Mouse (Mus musculus) kidney, embryonic 14.5 days (tissue): Measurements from ENCODE around the gene Pxn. TPM values are rescaled to one million over a fixed set of nuclear protein-coding genes. Genes with fewer than 3 reads are reported as not detected.
"Not testable (repeated sequence)": the region's sequence is repeated elsewhere in the genome, so short reads cannot be mapped to it uniquely, and the experiment has no call there.

Source experiments
- ATAC-seq: fragments of 200-750 bp; cut with Nextera tagmentation; 2 replicates; pipeline ENCODE4 v1.8.0; 2017; ENCODE audit warnings: moderate number of reproducible peaks, mild to moderate bottlenecking, moderate TSS enrichment, moderate library complexity; ENCODE audit not compliant: low FRiP score, low TSS enrichment
- H3K27ac ChIP-seq: fragments of 300-500 bp; sonication (generic); 2 replicates; pipeline ENCODE4 v1.5.1; 2014; ENCODE audit warnings: low read depth, mild to moderate bottlenecking, low read length, moderate library complexity, mixed read lengths
- H3K27me3 ChIP-seq: fragments of 300-500 bp; sonication (generic); 2 replicates; pipeline ENCODE4 v1.6.1; 2014; ENCODE audit warnings: mild to moderate bottlenecking, low read length; ENCODE audit not compliant: control insufficient read depth, insufficient read depth
- H3K36me3 ChIP-seq: fragments of 300-500 bp; sonication (generic); 2 replicates; pipeline ENCODE4 v1.6.1; 2014; ENCODE audit warnings: low read length, mixed read lengths; ENCODE audit not compliant: control insufficient read depth, insufficient read depth
- H3K4me1 ChIP-seq: fragments of 300-500 bp; sonication (generic); 2 replicates; pipeline ENCODE4 v1.6.1; 2014; ENCODE audit warnings: low read length, mixed read lengths; ENCODE audit not compliant: control insufficient read depth, insufficient read depth
- H3K4me2 ChIP-seq: fragments of 300-500 bp; sonication (generic); replicated peaks from 2 replicates; pipeline ENCODE4 v1.6.1; 2014; ENCODE audit warnings: low read depth, mild to moderate bottlenecking, low read length
- H3K4me3 ChIP-seq: fragments of 300-500 bp; sonication (generic); 2 replicates; pipeline ENCODE4 v1.5.1; 2014; ENCODE audit warnings: mild to moderate bottlenecking, low read length
- H3K9ac ChIP-seq: fragments of 300-500 bp; sonication (generic); 2 replicates; pipeline ENCODE4 v1.6.1; 2014; ENCODE audit warnings: low read depth, mild to moderate bottlenecking, low read length, moderate library complexity
- H3K9me3 ChIP-seq: fragments of 300-500 bp; sonication (generic); 2 replicates; pipeline ENCODE4 v1.6.1; 2016; ENCODE audit warnings: low read length; ENCODE audit not compliant: control insufficient read depth
- WGBS: fragments of 180-500 bp; shearing (Covaris S2); extraction: QIAGEN DNeasy Blood & Tissue Kit; methylation state at CpG from one replicate; pipeline ENCODE4 v1.1.7; 2014; 5-methylcytosine and 5-hydroxymethylcytosine counted together
- polyA plus RNA-seq: library from polyadenylated mRNA; unstranded; fragments of >200 nt; fragmentation: Nextera tagmentation; extraction: Ambion mirVana; gene quantifications from 2 replicates; pipeline ENCODE4 v1.2.1, GENCODE M21; 2014

Pxn gene
- polyA plus RNA-seq, 1 experiment from 2014 or later = 22.4 TPM

DNA sequence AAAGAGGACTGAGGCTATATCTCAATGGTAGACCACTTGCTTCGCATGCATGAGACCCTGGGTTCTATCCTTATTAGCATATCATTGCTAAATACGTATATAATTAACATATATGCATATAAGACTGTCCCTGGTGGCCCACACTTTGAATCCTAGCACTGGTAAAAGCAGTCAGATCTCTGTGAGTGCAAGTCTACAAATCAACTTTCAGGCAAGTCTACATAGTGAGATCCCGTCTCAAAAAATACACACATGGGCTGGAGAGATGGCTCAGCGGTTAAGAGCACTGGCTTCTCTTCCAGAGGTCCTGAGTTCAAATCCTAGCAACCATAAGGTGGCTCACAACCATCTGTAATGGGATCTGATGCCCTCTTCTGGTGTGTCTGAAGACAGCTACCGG, 15.4 kb upstream of the Pxn start:
- H3K27ac ChIP-seq = no peak overlapping the region
- H3K4me3 ChIP-seq = no peak overlapping the region
- no peaks in the 10 kb centered on the region for H3K27me3 ChIP-seq
- peak overlapping the region; percentile 36 for H3K4me2 ChIP-seq
- no peak for ATAC-seq
- peaks cover 12% of the 10 kb centered on the region; the same call in 1 of the 2 replicates for H3K4me1 ChIP-seq
- no peak overlapping the region for H3K9ac ChIP-seq
- 34% methylated on average over 5 of the region's 5 CpGs for WGBS
- H3K9me3 ChIP-seq = no peaks in the 10 kb centered on the region
- H3K36me3 ChIP-seq = no peaks in the 10 kb centered on the region

GRCm38 (mm10) chr5:115491771-115492322, 14.6 kb upstream of the Pxn start:
- H3K27ac ChIP-seq = no peak overlapping the region
- H3K36me3 ChIP-seq = no peaks in the 10 kb centered on the region
- no peaks in the 10 kb centered on the region for H3K27me3 ChIP-seq
- peak overlapping the region; percentile 36 for H3K4me2 ChIP-seq
- WGBS = 2% methylated on average over 28 of the region's 28 CpGs
- ATAC-seq = 0 out of 2 replicates have a peak, but pooled peaks have one; percentile 3
- no peaks in the 10 kb centered on the region for H3K9me3 ChIP-seq
- peak overlapping the region; percentile 31; the same call in 1 of the 2 replicates for H3K9ac ChIP-seq
- H3K4me1 ChIP-seq = peaks cover 12% of the 10 kb centered on the region; the same call in 1 of the 2 replicates
- peak overlapping the region; percentile 19; the same call in 1 of the 2 replicates for H3K4me3 ChIP-seq

GRCm38 (mm10) chr5:115492711-115493335, 13.7 kb upstream of the Pxn start:
- H3K9ac ChIP-seq = no peak overlapping the region
- no peak overlapping the region for H3K4me2 ChIP-seq
- H3K27me3 ChIP-seq = no peaks in the 10 kb centered on the region
- WGBS = 64% methylated on average over 6 of the region's 6 CpGs
- H3K9me3 ChIP-seq = no peaks in the 10 kb centered on the region
- no peaks in the 10 kb centered on the region for H3K36me3 ChIP-seq
- H3K4me1 ChIP-seq = peaks cover 12% of the 10 kb centered on the region; the same call in 1 of the 2 replicates
- H3K27ac ChIP-seq = no peak overlapping the region
- no peak for ATAC-seq
- no peak overlapping the region for H3K4me3 ChIP-seq

GRCm38 (mm10) chr5:115493441-115493840, 13.0 kb upstream of the Pxn start:
- Histone ChIP-seq H3K4me2 (no peak overlapping the region), H3K9ac (no peak overlapping the region), H3K4me1 (peaks cover 12% of the 10 kb centered on the region; the same call in 1 of the 2 replicates), H3K27ac (no peak overlapping the region), H3K36me3 (no peaks in the 10 kb centered on the region), H3K27me3 (no peaks in the 10 kb centered on the region), H3K9me3 (no peaks in the 10 kb centered on the region), H3K4me3 (no peak overlapping the region)
- WGBS = 63% methylated on average over 5 of the region's 5 CpGs
- ATAC-seq = no peak

GRCm38 (mm10) chr5:115495618-115496017, 10.9 kb upstream of the Pxn start:
- not testable (repeated sequence) for ATAC-seq, H3K4me2 ChIP-seq, H3K4me3 ChIP-seq, H3K36me3 ChIP-seq, H3K9me3 ChIP-seq, H3K27me3 ChIP-seq, H3K27ac ChIP-seq, H3K9ac ChIP-seq
- H3K4me1 ChIP-seq = peaks cover 12% of the 10 kb centered on the region; the same call in 1 of the 2 replicates
- WGBS = 84% methylated on average over 3 of the region's 3 CpGs

- no peak overlapping the region for H3K4me3 ChIP-seq
- WGBS = 68% methylated on average over 7 of the region's 7 CpGs
- H3K9ac ChIP-seq = no peak overlapping the region
- no peak overlapping the region for H3K4me2 ChIP-seq
- H3K9me3 ChIP-seq = no peaks in the 10 kb centered on the region
- H3K27ac ChIP-seq = no peak overlapping the region
- 0 out of 2 replicates have a peak, but pooled peaks cover 3% of the 10 kb centered on the region for H3K4me1 ChIP-seq
- no peaks in the 10 kb centered on the region for H3K27me3 ChIP-seq
- ATAC-seq = no peak
- H3K36me3 ChIP-seq = no peaks in the 10 kb centered on the region
These were observed 9.4 kb upstream of the Pxn start for GRCm38 (mm10) chr5:115497033-115497432.

DNA sequence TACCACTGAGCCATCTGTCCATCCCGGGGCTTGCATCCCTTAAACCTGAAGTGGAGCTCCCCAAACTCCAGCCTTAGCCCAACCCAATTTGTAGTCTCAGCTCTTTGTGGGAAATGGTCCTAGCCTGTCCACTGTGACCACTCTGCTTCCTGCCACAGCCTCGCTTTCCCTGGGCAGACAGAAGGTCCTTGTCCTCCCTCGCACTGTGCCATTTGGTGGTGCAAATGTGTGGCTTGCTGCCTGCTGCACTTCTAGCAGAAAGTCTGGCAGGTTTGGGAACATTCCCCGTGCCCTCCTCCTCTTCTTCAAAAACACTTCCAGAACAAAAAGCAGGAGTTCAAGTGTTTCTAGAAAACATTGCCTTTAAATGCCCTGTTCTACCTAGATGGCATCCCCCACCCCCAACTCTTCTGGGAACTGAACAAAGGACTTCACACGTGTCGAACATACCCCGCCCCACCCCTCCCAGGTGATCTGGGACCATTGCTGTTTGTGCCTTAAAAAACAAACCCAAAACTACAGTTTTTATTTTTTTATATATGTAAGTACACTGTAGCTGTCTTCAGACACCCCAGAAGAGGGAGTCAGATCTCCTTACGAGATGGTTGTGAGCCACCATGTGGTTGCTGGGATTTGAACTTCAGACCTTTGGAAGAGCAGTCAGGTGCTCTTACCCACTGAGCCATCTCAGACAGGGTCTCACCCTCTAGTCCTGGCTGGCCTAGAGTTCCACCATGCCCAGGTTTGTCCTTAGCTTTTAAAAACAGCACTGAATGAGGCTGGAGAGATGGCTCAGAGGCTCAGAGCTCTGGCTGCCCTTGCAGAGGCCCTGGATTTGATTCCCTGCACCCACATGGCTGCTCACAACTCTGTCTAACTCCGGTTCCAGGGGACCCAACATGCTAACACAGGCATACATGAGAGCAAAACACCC, 7.9 kb upstream of the Pxn start:
- Histone ChIP-seq H3K9ac (no peak overlapping the region), H3K4me2 (no peak overlapping the region), H3K36me3 (no peaks in the 10 kb centered on the region), H3K27me3 (no peaks in the 10 kb centered on the region), H3K4me1 (no peaks in the 10 kb centered on the region), H3K4me3 (no peak overlapping the region), H3K9me3 (no peaks in the 10 kb centered on the region), H3K27ac (no peak overlapping the region)
- WGBS = 41% methylated on average over 9 of the region's 9 CpGs
- ATAC-seq = no peak

- no peak overlapping the region; the same call in 1 of the 2 replicates for H3K27ac ChIP-seq
These were observed 6.0 kb upstream of the Pxn start for GRCm38 (mm10) chr5:115500383-115500935.

More at GRCm38 (mm10) chr5:115500383-115500935, 6.0 kb upstream of the Pxn start:
- Histone ChIP-seq H3K27me3 (no peaks in the 10 kb centered on the region), H3K9me3 (no peaks in the 10 kb centered on the region), H3K36me3 (no peaks in the 10 kb centered on the region), H3K4me2 (no peak overlapping the region), H3K4me1 (no peaks in the 10 kb centered on the region), H3K9ac (no peak overlapping the region), H3K4me3 (no peak overlapping the region)
- no peak for ATAC-seq
- WGBS = 51% methylated on average over 12 of the region's 12 CpGs
